Mouse (Mus musculus) limb, embryonic 12.5 days (tissue): ENCODE measurements around the gene Gm4924. TPM values are rescaled to one million over a fixed set of nuclear protein-coding genes. Genes with fewer than 3 reads are reported as not detected.

Experiments used
- ATAC-seq: fragments of 200-750 bp; cut with Nextera tagmentation; 2 replicates; pipeline ENCODE4 v1.8.0; 2017; ENCODE audit warnings: low read depth, moderate TSS enrichment; ENCODE audit not compliant: insufficient number of reproducible peaks, insufficient read depth, low FRiP score, low TSS enrichment
- H3K27ac ChIP-seq: fragments of 300-500 bp; sonication (generic); 2 replicates; pipeline ENCODE4 v1.5.1; 2016; ENCODE audit warnings: mild to moderate bottlenecking, moderate library complexity
- H3K27me3 ChIP-seq: fragments of 300-500 bp; sonication (generic); 2 replicates; pipeline ENCODE4 v1.6.1; 2016; ENCODE audit warnings: mild to moderate bottlenecking, moderate library complexity
- H3K36me3 ChIP-seq: fragments of 300-500 bp; sonication (generic); 2 replicates; pipeline ENCODE4 v1.6.1; 2016; ENCODE audit warnings: mild to moderate bottlenecking, moderate library complexity
- H3K4me1 ChIP-seq: fragments of 300-500 bp; sonication (generic); replicated peaks from 2 replicates; pipeline ENCODE4 v1.6.1; 2016
- H3K4me2 ChIP-seq: fragments of 300-500 bp; sonication (generic); 2 replicates; pipeline ENCODE4 v1.6.1; 2016; ENCODE audit warnings: mild to moderate bottlenecking, moderate library complexity
- H3K4me3 ChIP-seq: fragments of 300-500 bp; sonication (generic); replicated peaks from 2 replicates; pipeline ENCODE4 v1.5.1; 2016; ENCODE audit warnings: mild to moderate bottlenecking
- H3K9ac ChIP-seq: fragments of 300-500 bp; sonication (generic); replicated peaks from 2 replicates; pipeline ENCODE4 v1.6.1; 2016; ENCODE audit warnings: mild to moderate bottlenecking, moderate library complexity
- H3K9me3 ChIP-seq: fragments of 300-500 bp; sonication (generic); 2 replicates; pipeline ENCODE4 v1.6.1; 2016; ENCODE audit warnings: mild to moderate bottlenecking, moderate library complexity
- WGBS: fragments of 180-500 bp; shearing (Covaris S2); methylation state at CpG from one replicate; pipeline ENCODE4 v1.1.7; 2016; 5-methylcytosine and 5-hydroxymethylcytosine counted together
- polyA plus RNA-seq: library from polyadenylated mRNA; unstranded; fragments of >200 nt; fragmentation: Nextera tagmentation; extraction: Ambion mirVana; gene quantifications from 2 replicates; pipeline ENCODE4 v1.2.1, GENCODE M21; 2016

Gene Gm4924
- polyA plus RNA-seq, result 11.0 and 11.9 TPM in 2 replicates

DNA sequence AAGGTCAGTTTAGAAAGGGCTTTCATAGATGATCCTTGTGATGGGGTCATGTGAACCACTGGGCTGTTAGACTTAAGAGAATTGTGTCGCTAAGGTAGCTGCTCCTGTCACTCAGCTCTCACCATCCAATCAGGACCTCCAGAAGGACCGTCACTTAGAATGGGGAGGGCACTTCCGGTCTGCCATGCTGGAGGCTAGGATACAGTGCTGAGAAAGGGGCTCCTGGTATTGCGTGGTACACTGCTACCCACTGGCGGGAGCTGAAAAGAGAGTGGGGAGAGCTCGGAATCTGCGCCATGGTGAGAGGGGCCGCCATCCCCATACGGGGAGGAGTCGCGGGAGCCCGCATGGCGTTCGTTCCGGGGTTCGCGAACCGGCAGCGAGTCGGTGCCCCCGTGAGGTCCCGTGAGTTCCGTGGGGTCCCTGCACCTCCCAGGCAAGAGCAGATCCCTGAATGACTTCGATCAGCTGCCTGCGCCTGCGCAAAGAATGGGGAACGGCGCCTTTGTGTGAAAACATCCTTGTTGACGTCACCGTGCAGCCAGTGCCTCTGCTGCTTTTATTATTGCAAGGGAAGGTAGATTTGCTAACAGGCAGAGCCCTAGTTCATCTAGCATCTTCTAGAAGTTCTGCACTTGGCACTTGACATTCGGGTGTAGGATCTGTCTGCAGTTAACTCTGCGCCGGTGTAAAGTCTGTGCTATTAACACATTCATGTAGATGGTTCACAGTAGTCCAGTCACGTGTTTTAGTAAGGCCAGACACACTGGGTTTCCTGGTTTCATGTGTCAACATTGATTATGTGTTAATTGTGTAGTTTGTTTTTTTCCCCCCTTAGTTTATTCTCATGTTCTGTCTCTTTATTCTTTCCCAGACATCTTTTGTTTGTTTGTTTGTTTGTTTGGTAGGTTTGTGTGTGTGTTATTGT, at the start of gene Gm4924:
Gene Gm4924 (plus strand): TSS at position 173 of the 928 bp plus-strand sequence.
- 6% methylated on average over 34 of the region's 34 CpGs for WGBS

GRCm38 (mm10) chr10:82316482-82316881, 37.6 kb upstream of the Gm4924 start, which contains the start of gene 4932415D10Rik:
TSS of gene 4932415D10Rik (minus strand) at chr10:82316582.
- no peaks in the 10 kb centered on the region for H3K36me3 ChIP-seq
- no peak within 1 kb of the TSS for H3K4me2 ChIP-seq
- no peaks in the 10 kb centered on the region for H3K27me3 ChIP-seq
- no peak within 1 kb of the TSS for H3K27ac ChIP-seq
- ATAC-seq, result no peak
- peaks cover 10% of the 10 kb centered on the region; the same call in 1 of the 2 replicates for H3K9me3 ChIP-seq
- no peak within 1 kb of the TSS for H3K9ac ChIP-seq
- H3K4me3 ChIP-seq, result no peak within 1 kb of the TSS
- no peaks in the 10 kb centered on the region for H3K4me1 ChIP-seq
- WGBS, result 88% methylated on average over 1 of the region's 1 CpGs

More for the DNA sequence above, at the start of gene Gm4924:
- Histone ChIP-seq H3K9me3 (peaks cover 11% of the 10 kb centered on the region; the same call in 1 of the 2 replicates), H3K27ac (peak within 1 kb of the TSS; percentile 89), H3K4me1 (no peaks in the 10 kb centered on the region), H3K36me3 (no peaks in the 10 kb centered on the region), H3K4me3 (peak within 1 kb of the TSS; percentile 61), H3K9ac (peak within 1 kb of the TSS; percentile 73), H3K4me2 (peak within 1 kb of the TSS; percentile 55), H3K27me3 (no peaks in the 10 kb centered on the region)
- peak; percentile 99 for ATAC-seq

GRCm38 (mm10) chr10:82320134-82320533, 33.9 kb upstream of the Gm4924 start:
- Histone ChIP-seq H3K4me2 (no peak overlapping the region), H3K27me3 (no peaks in the 10 kb centered on the region), H3K9me3 (peaks cover 13% of the 10 kb centered on the region; the same call in 1 of the 2 replicates), H3K4me1 (no peaks in the 10 kb centered on the region), H3K4me3 (no peak overlapping the region), H3K27ac (no peak overlapping the region), H3K9ac (no peak overlapping the region), H3K36me3 (no peaks in the 10 kb centered on the region)
- ATAC-seq, result no peak
- 67% methylated on average over 3 of the region's 3 CpGs for WGBS

DNA sequence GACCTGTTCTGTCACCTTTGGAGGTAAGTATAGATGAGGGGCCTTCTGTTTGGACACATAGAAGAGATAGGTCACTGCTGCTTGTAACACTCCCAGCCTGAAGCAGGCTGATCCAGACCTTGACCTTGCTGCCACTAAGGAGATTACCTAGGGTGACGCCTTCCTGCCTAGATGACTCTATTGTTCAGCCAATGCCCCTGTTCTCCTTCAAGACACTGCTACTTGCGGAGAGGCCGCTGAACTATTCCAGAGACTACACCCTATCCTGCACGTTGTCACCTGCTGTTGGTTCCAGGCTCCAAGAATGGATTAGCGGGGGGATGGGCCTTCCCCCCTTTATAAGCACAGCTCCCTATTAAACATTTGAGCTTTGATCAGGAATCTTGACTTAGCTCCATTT, 24.2 kb upstream of the Gm4924 start:
- H3K4me2 ChIP-seq, result no peak overlapping the region
- no peak overlapping the region for H3K9ac ChIP-seq
- no peak overlapping the region for H3K27ac ChIP-seq
- H3K27me3 ChIP-seq, result no peaks in the 10 kb centered on the region
- no peaks in the 10 kb centered on the region for H3K36me3 ChIP-seq
- no peaks in the 10 kb centered on the region for H3K4me1 ChIP-seq
- no peak for ATAC-seq
- WGBS, result 86% methylated on average over 5 of the region's 5 CpGs
- H3K4me3 ChIP-seq, result no peak overlapping the region
- H3K9me3 ChIP-seq, result 0 out of 2 replicates have a peak, but pooled peaks cover under 1% of the 10 kb centered on the region

DNA sequence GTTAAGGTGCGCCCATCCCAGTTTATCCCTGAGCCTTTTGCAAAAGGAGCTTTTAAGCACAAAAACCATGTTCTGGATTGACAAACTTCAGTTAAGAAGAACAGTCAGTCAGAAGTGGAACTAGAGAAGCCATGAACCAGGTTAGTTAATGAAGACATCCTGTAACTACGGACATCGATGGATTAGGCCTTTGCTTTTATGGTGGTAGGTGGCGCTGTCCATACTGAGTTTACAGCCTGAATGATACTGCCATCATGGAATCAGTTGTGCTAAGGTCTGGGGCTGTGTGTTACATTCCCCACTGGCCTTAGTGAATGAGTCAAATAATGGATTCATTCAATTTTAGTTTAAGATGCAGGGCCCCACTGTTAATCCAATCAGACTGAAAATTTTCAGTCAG, 1.3 kb downstream of the Gm4924 start:
- Histone ChIP-seq H3K36me3 (no peaks in the 10 kb centered on the region), H3K27ac (no peak overlapping the region), H3K27me3 (no peaks in the 10 kb centered on the region), H3K9me3 (peaks cover 15% of the 10 kb centered on the region), H3K9ac (no peak overlapping the region), H3K4me1 (no peaks in the 10 kb centered on the region), H3K4me2 (no peak overlapping the region), H3K4me3 (no peak overlapping the region)
- no peak for ATAC-seq
- WGBS, result 95% methylated on average over 4 of the region's 4 CpGs

DNA sequence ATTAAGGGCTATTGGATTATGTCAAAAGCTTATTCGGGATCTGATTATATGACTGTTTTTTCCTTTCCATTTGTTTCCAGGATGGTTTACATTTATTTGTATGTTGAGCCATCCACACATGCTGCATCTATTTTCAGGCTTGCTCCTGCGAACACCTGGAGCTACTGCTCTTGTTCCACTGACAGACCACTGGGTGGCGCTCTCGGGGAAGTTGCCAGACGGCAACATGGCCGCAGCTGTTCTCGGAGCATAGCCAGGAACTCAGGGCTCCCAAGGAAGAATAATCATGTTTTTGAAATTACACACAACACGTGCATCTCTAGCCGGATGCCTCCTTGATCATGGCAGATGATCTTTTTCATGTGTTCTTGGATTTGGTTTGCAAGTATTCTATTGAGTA, 7.9 kb downstream of the Gm4924 start:
- ATAC-seq, result no peak
- peaks cover 22% of the 10 kb centered on the region for H3K36me3 ChIP-seq
- H3K27ac ChIP-seq, result no peak overlapping the region
- H3K9me3 ChIP-seq, result peaks cover 39% of the 10 kb centered on the region
- no peak overlapping the region for H3K4me2 ChIP-seq
- 86% methylated on average over 9 of the region's 9 CpGs for WGBS
- no peaks in the 10 kb centered on the region for H3K27me3 ChIP-seq
- no peak overlapping the region for H3K4me3 ChIP-seq
- H3K9ac ChIP-seq, result no peak overlapping the region
- H3K4me1 ChIP-seq, result no peaks in the 10 kb centered on the region

- Histone ChIP-seq H3K27ac (no peak overlapping the region), H3K4me1 (no peaks in the 10 kb centered on the region), H3K36me3 (peaks cover 15% of the 10 kb centered on the region; the same call in 1 of the 2 replicates), H3K9me3 (peaks cover 54% of the 10 kb centered on the region), H3K4me2 (no peak overlapping the region), H3K9ac (no peak overlapping the region), H3K27me3 (no peaks in the 10 kb centered on the region), H3K4me3 (no peak overlapping the region)
- ATAC-seq, result no peak
- 83% methylated on average over 1 of the region's 1 CpGs for whole genome bisulfite sequencing
Measured at GRCm38 (mm10) chr10:82382992-82383391, 28.9 kb downstream of the Gm4924 start.

DNA sequence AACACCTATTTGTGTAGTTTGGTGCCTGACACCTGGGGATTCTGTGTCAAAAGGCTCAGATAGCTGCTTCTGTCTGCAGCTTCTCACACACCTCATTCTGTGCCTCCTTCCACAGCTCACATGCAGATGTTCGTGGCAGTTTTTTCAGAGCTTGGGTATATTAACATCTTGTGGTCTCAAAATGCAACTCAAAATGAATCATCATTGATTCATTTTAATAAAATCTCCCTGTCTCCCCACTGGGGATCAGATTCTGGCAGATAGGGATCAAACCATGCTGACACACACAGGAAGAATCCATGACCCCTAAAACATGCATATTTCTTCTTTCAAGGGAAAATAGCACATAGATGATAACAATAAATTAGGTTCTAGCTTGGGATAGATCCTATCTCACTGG, 55.5 kb downstream of the Gm4924 start:
- Histone ChIP-seq H3K4me2 (no peak overlapping the region), H3K9ac (no peak overlapping the region), H3K9me3 (peaks cover 21% of the 10 kb centered on the region; the same call in 1 of the 2 replicates), H3K27ac (no peak overlapping the region), H3K4me3 (no peak overlapping the region), H3K4me1 (no peaks in the 10 kb centered on the region), H3K27me3 (no peaks in the 10 kb centered on the region), H3K36me3 (no peaks in the 10 kb centered on the region)
- 75% methylated on average over 1 of the region's 1 CpGs for WGBS
- ATAC-seq, result no peak

- no peak for ATAC-seq
Measured at GRCm38 (mm10) chr10:82423631-82424030, 69.6 kb downstream of the Gm4924 start.

More at GRCm38 (mm10) chr10:82423631-82424030, 69.6 kb downstream of the Gm4924 start:
- Histone ChIP-seq H3K4me1 (no peaks in the 10 kb centered on the region), H3K4me3 (no peak overlapping the region), H3K4me2 (no peak overlapping the region), H3K27me3 (no peaks in the 10 kb centered on the region), H3K27ac (no peak overlapping the region), H3K36me3 (no peaks in the 10 kb centered on the region), H3K9me3 (peaks cover 30% of the 10 kb centered on the region), H3K9ac (no peak overlapping the region)
